Mouse (Mus musculus) lung, postnatal 0 days (tissue): ENCODE measurements around the gene Arel1.

ENCODE experiments used
- CTCF ChIP-seq: IDR thresholded peaks from 2 replicates; pipeline ENCODE4 v1.5.1; 2016; ENCODE audit warnings: antibody characterized with exemption, mild to moderate bottlenecking
- EP300 ChIP-seq: IDR thresholded peaks from 2 replicates; pipeline ENCODE4 v1.6.1; 2016; ENCODE audit warnings: antibody characterized with exemption, mild to moderate bottlenecking, control low read depth

DNA sequence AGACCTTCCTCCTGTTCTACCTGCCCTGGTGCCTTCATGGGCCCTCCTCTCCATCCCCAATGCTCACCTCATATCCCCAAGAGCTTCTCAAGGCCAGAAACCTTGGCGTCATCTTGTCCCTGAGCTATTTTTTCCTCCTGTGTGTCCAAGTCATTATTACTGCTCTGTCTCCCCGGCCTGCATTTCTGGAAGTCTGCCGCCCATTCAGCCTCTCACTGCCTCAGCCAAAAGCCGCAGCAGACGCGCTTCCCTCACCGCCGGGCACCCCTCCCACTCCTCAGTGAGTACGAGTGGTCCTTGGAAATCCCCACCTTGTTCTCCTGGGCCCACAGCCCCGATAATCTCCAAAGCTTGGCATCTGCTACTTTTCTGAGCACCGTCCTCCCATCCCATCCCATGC is 90.6 kb downstream of the Arel1 start:
- TF ChIP-seq CTCF (no peak), EP300 (no peak)
